Mouse (Mus musculus) spleen, postnatal 14 days (tissue): ENCODE measurements around the gene Gm16442.
"Not testable (repeated sequence)": the region's sequence is repeated elsewhere in the genome, so short reads cannot be mapped to it uniquely, and the experiment has no call there.

Experiments
- DNase-seq, 2 experiments: peaks; one replicate each; pipeline ENCODE4 v3.0.0; 2021 to 2022; ENCODE audit warnings: low spot score in 2 of 2

The Gm16442 gene

DNA sequence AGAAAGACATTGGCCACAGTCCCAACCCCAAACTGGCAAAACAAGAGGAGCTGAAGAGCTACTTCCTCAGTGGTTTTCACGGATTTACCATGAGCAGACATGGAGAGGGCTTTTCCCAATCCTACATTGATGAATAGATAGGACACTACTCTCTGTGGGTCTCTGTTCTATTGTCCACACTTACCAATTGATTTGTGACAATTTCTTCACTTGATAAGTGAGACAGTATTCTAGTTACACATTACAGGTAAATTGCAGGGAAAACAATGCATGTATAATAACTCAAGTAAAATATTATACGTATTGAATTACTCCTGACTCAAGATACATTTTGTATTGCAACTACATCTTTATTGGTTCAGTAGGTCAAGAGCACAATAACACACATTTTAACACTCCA is at the start of gene Gm16442:
TSS of gene Gm16442 (minus strand) at position 101 of the 400 bp plus-strand sequence.
- DNase-seq, result not testable (repeated sequence)

GRCm38 (mm10) chr7:20168277-20168676 is 45.9 kb upstream of the Gm16442 start, which contains the start of gene Vmn1r94:
Gene Vmn1r94, minus strand, starts transcription at chr7:20168377.
- DNase-seq, result not testable (repeated sequence)

DNA sequence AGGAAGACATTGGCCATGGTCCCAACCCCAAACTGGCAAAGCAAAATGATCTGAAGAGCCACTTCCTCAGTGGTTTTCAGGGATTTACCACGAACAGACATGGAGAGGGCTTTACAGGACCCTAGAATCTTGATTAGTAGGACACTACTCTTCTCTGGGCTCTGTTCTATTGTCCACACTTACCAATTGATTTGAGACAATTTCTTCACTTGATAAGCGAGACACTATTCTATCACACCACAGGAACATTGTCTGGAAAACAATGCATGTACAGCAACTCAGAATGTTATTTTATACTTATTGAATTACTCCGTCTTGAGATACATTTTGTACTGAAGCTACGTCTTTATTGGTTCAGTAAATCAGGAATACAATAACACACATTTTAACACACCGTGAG is 16.6 kb upstream of the Gm16442 start, which contains the start of gene Vmn1r93:
TSS of gene Vmn1r93 (minus strand) at position 101 of the 400 bp plus-strand sequence.
- not testable (repeated sequence) for DNase-seq

DNA sequence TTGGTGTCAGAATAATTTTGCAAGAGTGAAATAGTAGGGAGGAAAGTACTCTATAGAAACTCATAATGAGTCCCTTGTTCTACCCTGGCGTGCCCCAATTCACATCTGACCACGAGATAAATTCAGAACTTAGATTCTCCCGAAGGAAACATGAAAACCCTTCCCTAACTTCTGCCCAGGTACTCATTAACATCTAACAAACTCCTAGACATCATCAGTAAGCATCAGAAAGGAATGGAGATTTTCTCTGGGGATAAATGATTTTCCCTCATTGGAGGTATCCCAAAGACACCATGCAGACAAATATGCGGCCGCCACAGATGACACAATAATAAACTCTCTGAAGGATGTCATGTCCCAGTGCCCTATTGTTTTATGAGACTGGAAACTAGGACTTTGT is 23.0 kb downstream of the Gm16442 start, which contains the start of gene Vmn1r91:
TSS of gene Vmn1r91 (plus strand) at position 301 of the 400 bp plus-strand sequence.
- not testable (repeated sequence) for DNase-seq

DNA sequence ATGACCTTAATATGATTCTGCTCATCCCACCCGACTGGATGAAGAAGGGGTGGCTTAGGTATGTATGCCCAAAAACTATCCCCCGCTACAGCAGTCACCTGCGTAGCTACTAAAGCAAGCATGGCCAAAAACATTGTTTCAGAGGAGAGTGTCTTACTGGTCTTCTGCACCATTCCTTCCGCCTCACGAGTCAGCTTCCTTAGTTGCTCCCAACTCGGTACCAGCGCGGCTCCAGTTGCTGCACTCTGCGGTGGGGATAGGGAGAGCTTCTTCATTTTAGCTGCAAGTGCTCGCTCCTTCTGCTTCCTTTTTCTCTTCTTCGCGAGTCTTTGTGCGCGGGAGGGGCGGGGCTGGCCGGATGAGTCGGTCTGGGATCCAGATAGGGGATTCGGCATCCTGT is 44.3 kb downstream of the Gm16442 start:
- not testable (repeated sequence) for DNase-seq
